Mouse (Mus musculus): ENCODE results near the gene Socs2. TPM values are rescaled to one million over a fixed set of nuclear protein-coding genes. Genes with fewer than 3 reads are reported as not detected.
"Not testable (repeated sequence)": the region's sequence is repeated elsewhere in the genome, so short reads cannot be mapped to it uniquely, and the experiment has no call there.

Gene Socs2
- polyA plus RNA-seq, 1 experiment from 2014 or later = 124 TPM

DNA sequence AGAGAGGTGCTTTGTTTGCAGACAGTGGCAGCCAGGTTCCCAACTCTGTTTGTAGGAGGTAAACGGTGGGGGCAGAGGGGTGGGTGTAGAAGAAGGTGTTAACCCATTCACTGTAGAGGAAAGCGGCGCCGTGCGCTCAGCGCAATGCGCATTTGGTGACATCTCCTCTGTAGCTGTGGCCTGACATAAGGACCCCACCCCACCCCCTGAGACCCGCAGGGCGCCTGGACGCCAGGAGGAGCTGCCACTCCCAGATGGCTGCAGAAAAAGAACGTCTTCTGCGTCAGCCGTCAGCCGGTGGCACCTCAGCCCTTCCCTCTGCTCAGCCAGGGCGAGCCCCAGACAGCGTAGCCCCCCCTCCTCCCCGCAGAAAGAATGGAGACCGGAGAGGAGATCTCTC, 18.5 kb downstream of the Socs2 start:
- peak overlapping the region; percentile 18; the same call in 1 of the 2 replicates for H3K4me3 ChIP-seq (replicated peaks; ENCODE audit: low read depth, low read length)
- no peaks in the 10 kb centered on the region for H3K9me3 ChIP-seq (replicated peaks; ENCODE audit: low read length)
- H3K4me1 ChIP-seq (replicated peaks; ENCODE audit: insufficient read depth, low read length) = peaks cover 12% of the 10 kb centered on the region; the same call in 1 of the 2 replicates
- H3K27ac ChIP-seq = no peak overlapping the region
- no peaks in the 10 kb centered on the region for H3K36me3 ChIP-seq (ENCODE audit: insufficient read depth, low read length)
- H3K27me3 ChIP-seq (ENCODE audit: insufficient read depth, low read length) = peaks cover 5% of the 10 kb centered on the region; the same call in 1 of the 2 replicates
- 2% methylated on average over 14 of the region's 18 CpGs for WGBS
- no peak overlapping the region for H3K9ac ChIP-seq (ENCODE audit: low read depth, low read length)
- ATAC-seq (replicated peaks; ENCODE audit: low FRiP score, low read depth) (no peak), DNase-seq (ENCODE audit: low spot score) (no peak)
- no peak for TF ChIP-seq CTCF (IDR thresholded peaks at IDR 0.05; ENCODE audit: low read depth)
- peak overlapping the region; percentile 48 for H3K4me2 ChIP-seq (ENCODE audit: low read length)

DNA sequence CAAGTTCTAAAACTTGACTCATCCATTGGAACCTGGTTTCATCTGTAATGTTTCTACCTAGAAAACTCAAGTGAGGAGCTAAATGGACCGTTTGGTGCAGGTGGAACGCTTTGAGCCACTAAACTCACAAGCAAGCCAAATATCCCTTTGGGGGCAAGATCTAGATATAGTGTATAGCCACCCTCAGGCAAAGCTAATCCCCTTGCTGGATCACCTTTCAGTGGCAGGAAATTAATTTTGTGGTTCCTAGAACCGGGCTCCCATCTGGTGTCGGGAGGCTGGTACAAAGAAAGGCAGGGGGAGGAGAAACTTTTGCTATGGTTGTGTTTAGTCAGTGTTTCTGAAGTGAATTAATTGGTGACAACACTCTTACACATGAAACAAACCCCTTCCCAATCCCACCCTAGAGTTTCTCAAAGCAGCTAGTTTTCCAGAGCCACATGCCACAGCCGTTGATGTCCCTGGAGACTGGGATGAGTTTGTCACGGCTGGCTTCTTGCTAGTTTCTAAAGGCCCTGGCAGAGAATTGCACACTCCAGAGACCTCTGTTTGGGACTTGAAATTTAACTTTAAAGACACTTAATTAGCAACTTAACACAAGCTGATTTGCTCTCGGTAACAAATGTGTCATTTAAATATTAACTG, 19.7 kb downstream of the Socs2 start:
- H3K27ac ChIP-seq = no peak overlapping the region
- no peak for TF ChIP-seq CTCF (IDR thresholded peaks at IDR 0.05; ENCODE audit: low read depth)

DNA sequence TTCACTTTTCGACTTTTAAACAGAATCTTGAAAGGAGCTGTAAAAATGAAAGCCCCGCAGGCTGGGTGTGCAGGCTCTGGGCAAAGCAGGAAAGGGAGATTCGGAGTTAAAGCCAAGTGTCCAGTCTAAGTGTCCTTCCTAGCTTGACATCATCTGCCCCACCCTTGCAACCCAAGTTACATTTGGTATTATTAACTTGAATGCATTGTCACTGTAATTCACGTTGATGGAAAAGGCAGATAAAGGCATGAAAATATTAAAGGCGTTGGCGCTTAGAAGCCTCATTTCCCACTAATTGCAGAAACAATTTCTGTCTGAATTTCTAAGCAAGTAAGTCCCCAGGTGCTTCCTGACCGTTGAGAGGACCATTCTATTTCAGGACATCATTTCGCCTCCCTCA, 20.6 kb downstream of the Socs2 start:
- no peak overlapping the region for H3K27ac ChIP-seq
- H3K36me3 ChIP-seq (ENCODE audit: insufficient read depth, low read length) = no peaks in the 10 kb centered on the region
- ATAC-seq (replicated peaks; ENCODE audit: low FRiP score, low read depth) = no peak
- H3K27me3 ChIP-seq (ENCODE audit: insufficient read depth, low read length) = peaks cover 5% of the 10 kb centered on the region; the same call in 1 of the 2 replicates
- WGBS = 71% methylated on average over 8 of the region's 8 CpGs
- H3K4me3 ChIP-seq (replicated peaks; ENCODE audit: low read depth, low read length) = no peak overlapping the region
- no peaks in the 10 kb centered on the region for H3K9me3 ChIP-seq (replicated peaks; ENCODE audit: low read length)
- H3K4me1 ChIP-seq (replicated peaks; ENCODE audit: insufficient read depth, low read length) = peaks cover 12% of the 10 kb centered on the region; the same call in 1 of the 2 replicates
- DNase-seq (ENCODE audit: low spot score) = no peak
- H3K9ac ChIP-seq (ENCODE audit: low read depth, low read length) = no peak overlapping the region
- TF ChIP-seq CTCF (IDR thresholded peaks at IDR 0.05; ENCODE audit: low read depth) = no peak
- no peak overlapping the region for H3K4me2 ChIP-seq (ENCODE audit: low read length)

More for the DNA sequence above, 19.7 kb downstream of the Socs2 start:
- ATAC-seq (replicated peaks; ENCODE audit: low FRiP score, low read depth) (no peak), DNase-seq (ENCODE audit: low spot score) (no peak)
- H3K4me3 ChIP-seq (replicated peaks; ENCODE audit: low read depth, low read length) = no peak overlapping the region
- no peaks in the 10 kb centered on the region for H3K36me3 ChIP-seq (ENCODE audit: insufficient read depth, low read length)
- no peak overlapping the region for H3K9ac ChIP-seq (ENCODE audit: low read depth, low read length)
- no peak overlapping the region for H3K4me2 ChIP-seq (ENCODE audit: low read length)
- H3K27me3 ChIP-seq (ENCODE audit: insufficient read depth, low read length) = peaks cover 5% of the 10 kb centered on the region; the same call in 1 of the 2 replicates
- H3K4me1 ChIP-seq (replicated peaks; ENCODE audit: insufficient read depth, low read length) = peaks cover 12% of the 10 kb centered on the region; the same call in 1 of the 2 replicates
- no peaks in the 10 kb centered on the region for H3K9me3 ChIP-seq (replicated peaks; ENCODE audit: low read length)
- 41% methylated on average over 7 of the region's 7 CpGs for WGBS

DNA sequence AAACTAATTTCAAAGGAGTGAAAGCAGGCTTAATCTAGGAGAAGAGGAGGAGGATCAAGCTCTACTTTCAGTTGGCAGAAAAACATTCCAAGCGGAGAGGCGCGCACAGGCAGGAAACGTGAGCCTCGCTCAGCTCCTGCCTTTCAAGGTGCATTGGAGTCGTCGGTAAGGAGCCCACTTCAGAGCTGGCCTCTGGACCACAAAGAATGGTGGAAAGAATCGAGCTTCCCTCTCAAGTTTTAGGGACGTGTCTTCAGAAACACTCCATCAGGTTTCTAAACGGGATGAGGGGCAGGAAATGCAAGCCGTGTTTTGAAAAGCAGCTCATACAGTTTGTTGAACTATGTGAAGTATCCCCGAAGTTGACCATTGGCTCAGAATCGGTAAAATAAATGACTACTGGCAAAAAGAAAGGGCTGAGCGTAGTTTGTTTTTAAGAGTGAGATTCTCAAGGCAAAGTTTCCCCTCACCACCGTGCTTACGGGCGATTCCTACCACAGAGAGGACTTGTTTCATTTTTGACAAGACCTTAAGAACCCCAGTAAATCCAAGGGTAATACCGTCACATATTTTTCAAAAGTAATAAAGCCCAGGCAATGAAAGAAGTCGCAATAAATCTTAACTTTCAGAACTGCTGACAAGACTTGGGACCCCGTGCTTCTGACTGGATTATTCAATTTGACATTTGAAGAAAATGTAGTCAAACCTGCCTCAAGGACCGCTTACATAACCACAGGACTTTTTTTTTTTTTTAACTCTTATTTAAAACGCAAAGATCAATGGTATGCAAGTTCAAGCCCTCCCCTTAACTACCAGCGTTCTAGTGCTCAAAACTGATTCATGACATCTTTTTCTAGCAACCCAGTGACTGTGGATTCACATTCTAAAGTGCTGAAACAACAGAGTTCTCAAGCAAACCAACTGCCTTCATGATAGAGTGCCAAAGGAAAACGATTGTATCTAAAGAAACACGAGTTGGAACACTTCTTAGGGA, 21.9 kb downstream of the Socs2 start:
- ATAC-seq (replicated peaks; ENCODE audit: low FRiP score, low read depth) (no peak), DNase-seq (ENCODE audit: low spot score) (peak; percentile 56)
- TF ChIP-seq CTCF (IDR thresholded peaks at IDR 0.05; ENCODE audit: low read depth) = no peak
- Histone ChIP-seq H3K4me1 (replicated peaks; ENCODE audit: insufficient read depth, low read length) (peaks cover 12% of the 10 kb centered on the region; the same call in 1 of the 2 replicates), H3K36me3 (ENCODE audit: insufficient read depth, low read length) (no peaks in the 10 kb centered on the region), H3K27me3 (ENCODE audit: insufficient read depth, low read length) (peaks cover 5% of the 10 kb centered on the region; the same call in 1 of the 2 replicates), H3K9ac (ENCODE audit: low read depth, low read length) (0 out of 2 replicates have a peak overlapping the region, but pooled peaks have one; percentile 40), H3K4me3 (replicated peaks; ENCODE audit: low read depth, low read length) (peak overlapping the region; percentile 27; the same call in 1 of the 2 replicates), H3K9me3 (replicated peaks; ENCODE audit: low read length) (no peaks in the 10 kb centered on the region), H3K4me2 (ENCODE audit: low read length) (peak overlapping the region; percentile 56), H3K27ac (no peak overlapping the region)
- WGBS = 19% methylated on average over 25 of the region's 25 CpGs

DNA sequence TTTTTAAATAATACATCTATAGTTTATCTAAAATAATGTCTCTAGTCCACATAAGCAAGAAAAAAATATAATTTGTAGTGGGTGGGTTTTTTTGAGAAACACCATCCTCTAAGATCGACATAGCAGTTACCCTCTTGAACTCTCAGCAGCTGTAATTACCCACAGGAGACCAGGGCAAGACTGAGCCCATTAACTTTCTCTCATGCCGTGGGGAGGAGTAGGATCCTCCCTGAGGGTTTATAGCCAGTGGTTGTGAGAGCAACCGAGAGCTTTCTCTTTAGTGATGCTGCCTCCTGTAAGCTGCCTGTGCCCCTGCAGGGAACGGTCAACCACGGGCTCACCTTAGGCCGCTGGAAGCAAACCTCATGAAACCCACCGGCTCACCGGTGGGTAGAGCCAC, 24.9 kb downstream of the Socs2 start:
- peaks cover 2% of the 10 kb centered on the region; the same call in 1 of the 2 replicates for H3K27me3 ChIP-seq (ENCODE audit: insufficient read depth, low read length)
- H3K4me3 ChIP-seq (replicated peaks; ENCODE audit: low read depth, low read length) = no peak overlapping the region
- DNase-seq (ENCODE audit: low spot score) = peak; percentile 55
- H3K9ac ChIP-seq (ENCODE audit: low read depth, low read length) = no peak overlapping the region
- H3K4me2 ChIP-seq (ENCODE audit: low read length) = no peak overlapping the region
- 21% methylated on average over 8 of the region's 8 CpGs for WGBS
- no peak for ATAC-seq (replicated peaks; ENCODE audit: low FRiP score, low read depth)
- H3K9me3 ChIP-seq (replicated peaks; ENCODE audit: low read length) = no peaks in the 10 kb centered on the region
- no peak for TF ChIP-seq CTCF (IDR thresholded peaks at IDR 0.05; ENCODE audit: low read depth)
- peaks cover 9% of the 10 kb centered on the region; the same call in 1 of the 2 replicates for H3K4me1 ChIP-seq (replicated peaks; ENCODE audit: insufficient read depth, low read length)
- H3K27ac ChIP-seq = no peak overlapping the region
- peaks cover 4% of the 10 kb centered on the region; the same call in 1 of the 2 replicates for H3K36me3 ChIP-seq (ENCODE audit: insufficient read depth, low read length)

DNA sequence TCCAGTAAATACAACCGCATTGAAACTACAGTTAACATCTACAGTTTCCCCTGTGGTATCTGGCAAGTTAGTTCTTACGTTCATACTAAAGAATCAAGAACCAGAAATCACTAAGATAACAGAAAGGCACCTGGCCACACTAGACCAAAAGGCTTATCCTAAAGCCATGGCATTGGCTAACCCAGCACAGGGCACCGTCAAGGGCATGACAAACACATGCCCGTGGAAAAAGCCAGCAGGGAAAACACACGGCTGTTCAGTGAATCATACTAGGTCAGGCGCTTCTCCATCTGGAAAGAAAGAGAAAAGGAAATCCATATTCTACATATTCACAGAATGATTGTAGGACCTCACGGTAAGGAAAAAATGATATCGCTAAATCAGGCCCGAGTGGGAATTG, 26.1 kb downstream of the Socs2 start:
- DNase-seq (ENCODE audit: low spot score) (no peak), ATAC-seq (replicated peaks; ENCODE audit: low FRiP score, low read depth) (no peak)
- no peaks in the 10 kb centered on the region for H3K9me3 ChIP-seq (replicated peaks; ENCODE audit: low read length)
- no peaks in the 10 kb centered on the region for H3K27me3 ChIP-seq (ENCODE audit: insufficient read depth, low read length)
- no peak for TF ChIP-seq CTCF (IDR thresholded peaks at IDR 0.05; ENCODE audit: low read depth)
- no peak overlapping the region for H3K9ac ChIP-seq (ENCODE audit: low read depth, low read length)
- H3K4me2 ChIP-seq (ENCODE audit: low read length) = no peak overlapping the region
- H3K36me3 ChIP-seq (ENCODE audit: insufficient read depth, low read length) = peaks cover 4% of the 10 kb centered on the region; the same call in 1 of the 2 replicates
- H3K4me3 ChIP-seq (replicated peaks; ENCODE audit: low read depth, low read length) = no peak overlapping the region
- WGBS = 92% methylated on average over 9 of the region's 9 CpGs
- peaks cover 8% of the 10 kb centered on the region; the same call in 1 of the 2 replicates for H3K4me1 ChIP-seq (replicated peaks; ENCODE audit: insufficient read depth, low read length)
- no peak overlapping the region for H3K27ac ChIP-seq

DNA sequence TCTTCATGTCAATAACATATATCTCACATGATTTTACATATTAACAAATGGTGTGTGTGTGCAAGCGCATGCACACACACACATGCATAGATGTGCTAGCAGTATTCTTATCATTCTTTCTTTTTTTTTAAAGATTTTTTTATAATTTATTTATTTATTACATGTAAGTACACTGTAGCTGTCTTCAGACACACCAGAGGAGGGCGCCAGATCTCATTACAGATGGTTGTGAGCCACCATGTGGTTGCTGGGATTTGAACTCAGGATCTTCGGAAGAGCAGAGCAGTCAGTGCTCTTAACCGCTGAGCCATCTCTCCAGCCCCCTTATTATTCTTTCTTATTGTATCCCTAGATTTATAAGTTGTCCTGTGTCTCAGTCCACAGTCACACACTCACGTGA, 27.2 kb downstream of the Socs2 start:
- WGBS = 88% methylated on average over 5 of the region's 5 CpGs

More for the DNA sequence above, 27.2 kb downstream of the Socs2 start:
- H3K36me3 ChIP-seq (ENCODE audit: insufficient read depth, low read length); H3K27me3 ChIP-seq (ENCODE audit: insufficient read depth, low read length); H3K9me3 ChIP-seq (replicated peaks; ENCODE audit: low read length); H3K4me3 ChIP-seq (replicated peaks; ENCODE audit: low read depth, low read length); H3K4me1 ChIP-seq (replicated peaks; ENCODE audit: insufficient read depth, low read length); H3K27ac ChIP-seq; ATAC-seq (replicated peaks; ENCODE audit: low FRiP score, low read depth); H3K9ac ChIP-seq (ENCODE audit: low read depth, low read length); DNase-seq (ENCODE audit: low spot score); H3K4me2 ChIP-seq (ENCODE audit: low read length): not testable (repeated sequence)

Measured in kidney, postnatal 0 days (tissue).